Mouse (Mus musculus): Measurements from ENCODE around the gene Rab31. TPM values are rescaled to one million over a fixed set of nuclear protein-coding genes. Genes with fewer than 3 reads are reported as not detected.

The Rab31 gene
- polyA plus RNA-seq, 1 experiment from 2014 or later: 4.5 TPM

DNA sequence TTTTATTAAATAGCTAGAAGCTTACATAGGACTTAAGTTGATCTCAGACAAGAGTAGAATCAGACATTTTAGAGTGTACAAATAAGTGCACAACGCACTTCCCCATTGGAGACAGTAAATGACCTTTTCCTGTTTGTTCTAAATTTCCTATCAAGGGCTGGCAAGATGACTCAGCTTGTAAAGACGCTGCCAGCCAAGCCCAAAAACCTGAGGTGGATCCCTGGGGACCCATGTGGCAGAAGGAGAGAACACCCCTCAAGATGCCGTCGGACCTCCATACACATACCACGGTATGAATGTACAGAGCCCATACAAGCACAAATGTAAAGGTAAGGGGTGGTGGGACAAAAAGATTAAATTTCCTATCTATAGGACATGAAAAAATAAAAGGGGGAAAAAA, 35.4 kb downstream of the Rab31 start:
- Histone ChIP-seq H3K4me3 (replicated peaks) (no peak overlapping the region), H3K36me3 (no peaks in the 10 kb centered on the region), H3K27me3 (no peaks in the 10 kb centered on the region), H3K27ac (peak overlapping the region; percentile 34; the same call in 1 of the 2 replicates), H3K4me2 (no peak overlapping the region), H3K9me3 (replicated peaks) (no peaks in the 10 kb centered on the region), H3K9ac (no peak overlapping the region), H3K4me1 (replicated peaks) (no peaks in the 10 kb centered on the region; the same call in 1 of the 2 replicates)
- DNase-seq: no peak
- WGBS (ENCODE audit: insufficient replicate concordance): 45% methylated on average over 5 of the region's 5 CpGs
- ATAC-seq (ENCODE audit: low read depth): no peak

DNA sequence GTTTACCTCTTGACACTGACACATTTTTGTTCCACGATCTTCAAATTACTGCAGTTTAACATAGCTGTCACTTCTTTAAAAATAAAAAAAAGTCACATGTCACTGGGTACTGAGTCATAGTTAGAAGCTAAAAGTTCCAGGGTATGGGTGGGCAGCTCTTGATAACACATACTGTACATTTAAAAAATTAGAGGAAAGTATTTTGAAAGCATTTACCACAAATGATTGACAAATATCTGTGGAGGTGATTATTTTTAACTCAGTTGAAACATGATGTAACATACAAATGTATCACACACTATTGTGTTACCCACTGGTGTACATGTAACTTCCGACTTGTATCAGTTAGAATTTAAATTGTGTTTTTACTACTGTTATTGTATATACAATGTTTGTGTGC, 37.5 kb downstream of the Rab31 start:
- WGBS (ENCODE audit: insufficient replicate concordance): 67% methylated on average over 2 of the region's 2 CpGs
- ATAC-seq (ENCODE audit: low read depth): no peak
- no peak overlapping the region for H3K27ac ChIP-seq

DNA sequence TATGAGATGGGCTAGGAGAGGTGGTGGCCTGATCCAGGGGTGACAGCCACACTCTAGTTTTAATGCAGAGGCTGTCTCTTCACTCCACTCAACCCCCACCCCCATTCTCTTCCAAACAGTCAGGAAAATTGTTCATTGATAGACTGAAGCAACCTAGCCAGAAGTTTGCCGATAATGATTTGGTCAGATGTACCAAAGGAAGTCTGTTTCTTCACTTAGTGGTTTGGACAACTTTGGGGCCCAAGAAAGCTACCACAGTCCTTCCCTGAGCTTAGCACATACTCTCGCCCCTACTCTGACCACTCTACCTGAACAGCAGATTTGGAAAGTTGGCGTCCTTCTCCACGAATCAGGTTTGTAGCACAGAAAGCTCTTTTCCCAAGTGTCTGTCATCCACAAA, 39.9 kb downstream of the Rab31 start:
- Histone ChIP-seq H3K27me3 (no peaks in the 10 kb centered on the region), H3K4me2 (no peak overlapping the region), H3K9me3 (replicated peaks) (no peaks in the 10 kb centered on the region), H3K36me3 (no peaks in the 10 kb centered on the region), H3K9ac (no peak overlapping the region), H3K4me1 (replicated peaks) (no peaks in the 10 kb centered on the region; the same call in none of the 2 replicates), H3K4me3 (replicated peaks) (no peak overlapping the region), H3K27ac (no peak overlapping the region)
- WGBS (ENCODE audit: insufficient replicate concordance): 42% methylated on average over 4 of the region's 4 CpGs
- ATAC-seq (ENCODE audit: low read depth) (no peak), DNase-seq (no peak)

More for the DNA sequence above, 37.5 kb downstream of the Rab31 start:
- Histone ChIP-seq H3K27me3 (no peaks in the 10 kb centered on the region), H3K4me1 (replicated peaks) (no peaks in the 10 kb centered on the region; the same call in none of the 2 replicates), H3K4me2 (no peak overlapping the region), H3K9ac (no peak overlapping the region), H3K36me3 (no peaks in the 10 kb centered on the region), H3K4me3 (replicated peaks) (no peak overlapping the region), H3K9me3 (replicated peaks) (no peaks in the 10 kb centered on the region)
- DNase-seq: no peak

GRCm38 (mm10) chr17:65731710-65732109, 40.8 kb downstream of the Rab31 start:
- WGBS (ENCODE audit: insufficient replicate concordance): 68% methylated on average over 9 of the region's 9 CpGs
- ATAC-seq (ENCODE audit: low read depth) (no peak), DNase-seq (no peak)
- Histone ChIP-seq H3K4me3 (replicated peaks) (no peak overlapping the region), H3K9ac (no peak overlapping the region), H3K27ac (no peak overlapping the region), H3K27me3 (no peaks in the 10 kb centered on the region), H3K36me3 (no peaks in the 10 kb centered on the region), H3K9me3 (replicated peaks) (no peaks in the 10 kb centered on the region), H3K4me2 (no peak overlapping the region), H3K4me1 (replicated peaks) (no peaks in the 10 kb centered on the region; the same call in 1 of the 2 replicates)

- DNase-seq: no peak
- no peak overlapping the region for H3K9ac ChIP-seq
- peak overlapping the region; percentile 47 for H3K27ac ChIP-seq
- no peak overlapping the region for H3K4me2 ChIP-seq
- no peaks in the 10 kb centered on the region; the same call in 1 of the 2 replicates for H3K4me1 ChIP-seq (replicated peaks)
- H3K36me3 ChIP-seq: no peaks in the 10 kb centered on the region
- no peaks in the 10 kb centered on the region for H3K27me3 ChIP-seq
- H3K9me3 ChIP-seq (replicated peaks): no peaks in the 10 kb centered on the region
- no peak overlapping the region for H3K4me3 ChIP-seq (replicated peaks)
- no peak for ATAC-seq (ENCODE audit: low read depth)
- 30% methylated on average over 16 of the region's 16 CpGs for WGBS (ENCODE audit: insufficient replicate concordance)
These were observed 42.4 kb downstream of the Rab31 start for GRCm38 (mm10) chr17:65729945-65730741.

- no peak overlapping the region for H3K9ac ChIP-seq
- no peak overlapping the region for H3K4me3 ChIP-seq (replicated peaks)
- ATAC-seq (ENCODE audit: low read depth): no peak
- no peaks in the 10 kb centered on the region for H3K36me3 ChIP-seq
- H3K9me3 ChIP-seq (replicated peaks): no peaks in the 10 kb centered on the region
- H3K27ac ChIP-seq: no peak overlapping the region
- no peak overlapping the region for H3K4me2 ChIP-seq
- peaks cover 3% of the 10 kb centered on the region; the same call in 1 of the 2 replicates for H3K4me1 ChIP-seq (replicated peaks)
- WGBS (ENCODE audit: insufficient replicate concordance): 64% methylated on average over 5 of the region's 5 CpGs
- no peak for DNase-seq
- H3K27me3 ChIP-seq: no peaks in the 10 kb centered on the region
These were observed 45.8 kb downstream of the Rab31 start for GRCm38 (mm10) chr17:65726755-65727154.

GRCm38 (mm10) chr17:65726274-65726673, 46.3 kb downstream of the Rab31 start:
- Histone ChIP-seq H3K9me3 (replicated peaks) (no peaks in the 10 kb centered on the region), H3K27me3 (no peaks in the 10 kb centered on the region), H3K9ac (no peak overlapping the region), H3K36me3 (no peaks in the 10 kb centered on the region), H3K4me3 (replicated peaks) (no peak overlapping the region), H3K4me1 (replicated peaks) (peaks cover 3% of the 10 kb centered on the region; the same call in 1 of the 2 replicates), H3K4me2 (no peak overlapping the region), H3K27ac (no peak overlapping the region)
- ATAC-seq (ENCODE audit: low read depth): no peak
- WGBS (ENCODE audit: insufficient replicate concordance): 70% methylated on average over 6 of the region's 6 CpGs
- DNase-seq: no peak

DNA sequence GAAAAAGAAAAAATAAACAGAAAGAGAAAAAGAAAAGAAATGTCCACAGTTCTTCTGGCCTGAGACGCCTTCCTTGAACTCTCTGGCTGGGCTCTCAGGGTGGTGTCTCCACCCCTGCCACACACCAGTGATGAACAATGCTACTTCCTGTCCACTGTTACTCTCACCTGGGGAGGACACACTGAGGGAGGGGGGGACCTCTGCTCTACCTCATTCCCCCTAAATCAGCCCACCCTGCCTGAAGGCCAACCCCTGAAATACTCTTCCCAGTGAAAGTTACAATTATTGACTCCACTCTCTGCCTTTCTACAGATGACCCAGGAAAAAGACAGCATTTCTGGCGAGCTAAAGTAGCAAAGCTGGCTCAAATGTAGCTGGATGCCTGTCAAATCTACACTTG, 46.7 kb downstream of the Rab31 start:
- peaks cover 3% of the 10 kb centered on the region; the same call in 1 of the 2 replicates for H3K4me1 ChIP-seq (replicated peaks)
- no peak overlapping the region for H3K4me2 ChIP-seq
- no peaks in the 10 kb centered on the region for H3K36me3 ChIP-seq
- WGBS (ENCODE audit: insufficient replicate concordance): 73% methylated on average over 2 of the region's 2 CpGs
- no peak for DNase-seq
- no peaks in the 10 kb centered on the region for H3K27me3 ChIP-seq
- H3K4me3 ChIP-seq (replicated peaks): no peak overlapping the region
- H3K27ac ChIP-seq: no peak overlapping the region
- H3K9me3 ChIP-seq (replicated peaks): no peaks in the 10 kb centered on the region
- ATAC-seq (ENCODE audit: low read depth): no peak
- H3K9ac ChIP-seq: no peak overlapping the region

DNA sequence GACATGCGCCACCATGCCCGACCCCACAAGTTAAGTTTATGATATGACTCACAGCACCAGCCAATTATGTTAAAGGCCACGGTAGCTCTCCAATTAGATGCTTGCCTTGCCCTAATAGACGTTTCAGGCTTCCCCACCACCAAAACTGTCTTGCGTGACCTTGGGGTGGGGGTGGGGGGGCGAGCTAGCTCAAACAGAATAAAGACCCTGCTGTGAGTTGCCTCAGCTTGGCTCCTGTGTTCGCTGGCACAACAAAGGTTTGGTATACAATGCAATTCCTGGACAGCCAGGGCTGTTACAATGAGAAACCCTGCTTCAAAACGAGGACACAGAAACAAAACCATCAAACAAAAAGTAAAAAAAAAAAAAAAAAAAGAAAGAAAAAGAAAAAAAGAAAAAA, 47.2 kb downstream of the Rab31 start:
- H3K4me3 ChIP-seq (replicated peaks): no peak overlapping the region
- H3K9me3 ChIP-seq (replicated peaks): no peaks in the 10 kb centered on the region
- no peak overlapping the region for H3K27ac ChIP-seq
- no peaks in the 10 kb centered on the region for H3K36me3 ChIP-seq
- WGBS (ENCODE audit: insufficient replicate concordance): 61% methylated on average over 8 of the region's 8 CpGs
- H3K4me2 ChIP-seq: no peak overlapping the region
- H3K9ac ChIP-seq: no peak overlapping the region
- no peak for DNase-seq
- peaks cover 3% of the 10 kb centered on the region; the same call in 1 of the 2 replicates for H3K4me1 ChIP-seq (replicated peaks)
- H3K27me3 ChIP-seq: no peaks in the 10 kb centered on the region
- ATAC-seq (ENCODE audit: low read depth): no peak

DNA sequence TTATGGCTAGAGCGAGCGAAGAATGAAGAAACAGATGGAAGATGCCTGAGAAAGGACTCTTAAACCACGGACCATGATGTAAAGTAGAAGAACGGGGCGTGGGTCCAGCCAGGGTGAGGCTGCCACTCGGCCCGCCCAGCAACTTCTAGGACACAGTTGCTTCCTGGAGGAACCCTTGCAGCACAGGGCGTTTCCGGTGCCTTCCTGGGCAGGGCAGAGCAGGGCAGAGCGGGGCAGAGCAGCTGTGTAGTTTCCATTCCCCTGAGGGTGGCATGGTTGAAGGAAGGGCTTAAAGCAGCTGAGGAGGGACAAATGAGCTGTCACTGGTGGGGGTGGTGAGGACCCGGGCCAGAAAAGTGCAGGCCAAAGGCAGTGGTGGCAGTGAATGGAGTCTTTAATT, 48.3 kb downstream of the Rab31 start:
- H3K27ac ChIP-seq: no peak overlapping the region

GRCm38 (mm10) chr17:65723633-65724032, 48.9 kb downstream of the Rab31 start:
- DNase-seq: no peak
- Histone ChIP-seq H3K4me1 (replicated peaks) (0 out of 2 replicates have a peak, but pooled peaks cover 3% of the 10 kb centered on the region), H3K9ac (no peak overlapping the region), H3K4me3 (replicated peaks) (no peak overlapping the region), H3K27me3 (no peaks in the 10 kb centered on the region), H3K36me3 (no peaks in the 10 kb centered on the region), H3K27ac (no peak overlapping the region), H3K9me3 (replicated peaks) (no peaks in the 10 kb centered on the region), H3K4me2 (no peak overlapping the region)
- WGBS (ENCODE audit: insufficient replicate concordance): 78% methylated on average over 8 of the region's 8 CpGs
- ATAC-seq (ENCODE audit: low read depth): no peak

More for the DNA sequence above, 48.3 kb downstream of the Rab31 start:
- WGBS (ENCODE audit: insufficient replicate concordance): 45% methylated on average over 11 of the region's 11 CpGs
- H3K9me3 ChIP-seq (replicated peaks): no peaks in the 10 kb centered on the region
- H3K27me3 ChIP-seq: no peaks in the 10 kb centered on the region
- no peak overlapping the region for H3K4me3 ChIP-seq (replicated peaks)
- no peak for DNase-seq
- peak; percentile 47; the same call in 1 of the 2 replicates for ATAC-seq (ENCODE audit: low read depth)
- H3K36me3 ChIP-seq: no peaks in the 10 kb centered on the region
- H3K4me1 ChIP-seq (replicated peaks): 0 out of 2 replicates have a peak, but pooled peaks cover 3% of the 10 kb centered on the region
- no peak overlapping the region for H3K4me2 ChIP-seq
- no peak overlapping the region for H3K9ac ChIP-seq

DNA sequence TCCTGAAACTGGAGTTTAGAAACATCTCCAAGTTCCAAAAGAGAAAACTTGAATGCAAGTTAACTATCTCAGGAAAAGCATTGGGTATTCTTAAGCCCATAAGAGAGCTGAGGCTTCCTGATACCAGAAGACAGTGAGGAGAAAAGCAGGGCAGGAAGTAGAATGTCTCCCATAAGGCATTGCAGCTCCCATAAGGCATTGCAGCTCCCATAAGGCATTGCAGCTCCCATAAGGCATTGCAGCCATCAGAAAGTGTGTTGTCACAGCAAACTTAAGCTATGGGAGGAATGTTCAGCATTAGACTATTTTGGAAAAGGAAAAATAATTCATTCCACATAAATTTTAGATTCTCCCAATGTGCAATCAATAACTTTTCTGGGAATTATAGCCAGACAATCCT, 51.2 kb downstream of the Rab31 start:
- ATAC-seq (ENCODE audit: low read depth) (no peak), DNase-seq (no peak)
- H3K4me2 ChIP-seq: no peak overlapping the region
- H3K27ac ChIP-seq: no peak overlapping the region
- no peaks in the 10 kb centered on the region for H3K27me3 ChIP-seq
- H3K9me3 ChIP-seq (replicated peaks): no peaks in the 10 kb centered on the region
- H3K9ac ChIP-seq: no peak overlapping the region
- 0 out of 2 replicates have a peak, but pooled peaks cover 3% of the 10 kb centered on the region for H3K4me1 ChIP-seq (replicated peaks)
- no peak overlapping the region for H3K4me3 ChIP-seq (replicated peaks)
- no peaks in the 10 kb centered on the region for H3K36me3 ChIP-seq

Data from liver, embryonic 13.5 days (tissue).